Mouse (Mus musculus) embryonic facial prominence, embryonic 11.5 days (tissue): Measurements from ENCODE around the gene Prm1. TPM values are rescaled to one million over a fixed set of nuclear protein-coding genes. Genes with fewer than 3 reads are reported as not detected.

Experiments
- ATAC-seq: fragments of 200-750 bp; cut with Nextera tagmentation; replicated peaks from 2 replicates; pipeline ENCODE4 v1.8.0; 2017; ENCODE audit warnings: low read depth; ENCODE audit not compliant: insufficient number of reproducible peaks, low FRiP score, low TSS enrichment
- DNase-seq: peaks from one replicate; pipeline ENCODE4 v3.0.0-alpha.2; 2015; ENCODE audit warnings: low spot score
- H3K27ac ChIP-seq: fragments of 300-500 bp; sonication (generic); replicated peaks from 2 replicates; pipeline ENCODE4 v1.5.1; 2014; ENCODE audit warnings: mild to moderate bottlenecking, low read depth, low read length, control low read depth
- H3K27me3 ChIP-seq: fragments of 300-500 bp; sonication (generic); 2 replicates; pipeline ENCODE4 v1.6.1; 2014; ENCODE audit warnings: mild to moderate bottlenecking, low read length, moderate library complexity, mixed read lengths; ENCODE audit not compliant: control insufficient read depth, insufficient read depth
- H3K36me3 ChIP-seq: fragments of 300-500 bp; sonication (generic); replicated peaks from 2 replicates; pipeline ENCODE4 v1.6.1; 2014; ENCODE audit warnings: low read depth, mild to moderate bottlenecking, low read length, moderate library complexity, mixed read lengths; ENCODE audit not compliant: control insufficient read depth, insufficient read depth
- H3K4me1 ChIP-seq: fragments of 300-500 bp; sonication (generic); 2 replicates; pipeline ENCODE4 v1.6.1; 2014; ENCODE audit warnings: low read length, mixed read lengths; ENCODE audit not compliant: control insufficient read depth, insufficient read depth
- H3K4me2 ChIP-seq: fragments of 300-500 bp; sonication (generic); 2 replicates; pipeline ENCODE4 v1.6.1; 2014; ENCODE audit warnings: low read depth, mild to moderate bottlenecking, control low read depth, low read length, moderate library complexity
- H3K4me3 ChIP-seq: fragments of 300-500 bp; sonication (generic); 2 replicates; pipeline ENCODE4 v1.5.1; 2014; ENCODE audit warnings: low read depth, low read length, control low read depth
- H3K9ac ChIP-seq: fragments of 300-500 bp; sonication (generic); replicated peaks from 2 replicates; pipeline ENCODE4 v1.6.1; 2014; ENCODE audit warnings: mild to moderate bottlenecking, control low read depth, low read length
- H3K9me3 ChIP-seq: fragments of 300-500 bp; sonication (generic); replicated peaks from 2 replicates; pipeline ENCODE4 v1.6.1; 2016; ENCODE audit warnings: mild to moderate bottlenecking, low read length, inconsistent platforms, mixed read lengths; ENCODE audit not compliant: control insufficient read depth
- WGBS: fragments of 180-500 bp; shearing (Covaris S2); extraction: QIAGEN DNeasy Blood & Tissue Kit; methylation state at CpG from one replicate; pipeline ENCODE4 v1.1.7; 2014; 5-methylcytosine and 5-hydroxymethylcytosine counted together
- polyA plus RNA-seq: library from polyadenylated mRNA; unstranded; fragments of >200 nt; fragmentation: Nextera tagmentation; extraction: Ambion mirVana; gene quantifications from 2 replicates; pipeline ENCODE4 v1.2.1, GENCODE M21; 2014

Prm1 gene
- polyA plus RNA-seq, 1 experiment from 2014 or later: not detected

- peak overlapping the region; percentile 66 for H3K4me3 ChIP-seq
- WGBS: 0% methylated on average over 33 of the region's 55 CpGs
- no peaks in the 10 kb centered on the region; the same call in 1 of the 2 replicates for H3K27me3 ChIP-seq
- ATAC-seq: peak; percentile 81
- H3K27ac ChIP-seq: peak overlapping the region; percentile 94
- peaks cover 4% of the 10 kb centered on the region; the same call in 1 of the 2 replicates for H3K4me1 ChIP-seq
- no peaks in the 10 kb centered on the region for H3K36me3 ChIP-seq
- peak overlapping the region; percentile 67 for H3K9ac ChIP-seq
- DNase-seq: peak; percentile 95
- H3K4me2 ChIP-seq: peak overlapping the region; percentile 98
- no peaks in the 10 kb centered on the region for H3K9me3 ChIP-seq
Measured at GRCm38 (mm10) chr16:10784793-10785370, 20.8 kb downstream of the Prm1 start.

- Histone ChIP-seq H3K9ac (peak overlapping the region; percentile 67), H3K4me3 (peak overlapping the region; percentile 66), H3K36me3 (no peaks in the 10 kb centered on the region), H3K4me2 (peak overlapping the region; percentile 98), H3K9me3 (no peaks in the 10 kb centered on the region), H3K27ac (peak overlapping the region; percentile 94; the same call in 1 of the 2 replicates), H3K4me1 (peaks cover 4% of the 10 kb centered on the region; the same call in 1 of the 2 replicates), H3K27me3 (no peaks in the 10 kb centered on the region; the same call in 1 of the 2 replicates)
- 2% methylated on average over 81 of the region's 81 CpGs for WGBS
- DNase-seq (peak; percentile 62), ATAC-seq (no peak)
Measured at GRCm38 (mm10) chr16:10783883-10784792, 21.5 kb downstream of the Prm1 start.

GRCm38 (mm10) chr16:10783451-10783850 is 22.2 kb downstream of the Prm1 start:
- Histone ChIP-seq H3K9me3 (no peaks in the 10 kb centered on the region), H3K4me3 (peak overlapping the region; percentile 66; the same call in 1 of the 2 replicates), H3K4me1 (peaks cover 4% of the 10 kb centered on the region; the same call in 1 of the 2 replicates), H3K36me3 (no peaks in the 10 kb centered on the region), H3K9ac (no peak overlapping the region), H3K27me3 (no peaks in the 10 kb centered on the region; the same call in 1 of the 2 replicates), H3K4me2 (peak overlapping the region; percentile 1; the same call in 1 of the 2 replicates), H3K27ac (no peak overlapping the region)
- no peak for ATAC-seq
- DNase-seq: no peak
- WGBS: 62% methylated on average over 8 of the region's 8 CpGs

DNA sequence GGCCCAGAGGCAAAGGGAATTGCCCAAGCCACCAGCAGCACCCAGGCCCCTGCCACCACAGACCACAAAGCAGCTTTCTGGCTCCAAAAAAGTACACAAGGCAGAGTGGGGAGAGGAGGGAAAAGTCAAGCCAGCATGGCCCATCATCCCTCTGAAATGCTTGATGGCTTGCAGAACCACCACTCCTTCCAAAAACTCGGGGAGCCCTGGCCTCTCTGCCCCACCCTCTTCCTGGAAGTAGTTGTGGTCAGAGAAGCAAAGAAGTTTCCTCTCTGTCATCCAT is 22.5 kb downstream of the Prm1 start:
- WGBS: 45% methylated on average over 1 of the region's 1 CpGs

GRCm38 (mm10) chr16:10782377-10783151 is 23.1 kb downstream of the Prm1 start:
- no peak overlapping the region for H3K9ac ChIP-seq
- DNase-seq: no peak
- no peak overlapping the region for H3K4me3 ChIP-seq
- no peaks in the 10 kb centered on the region for H3K36me3 ChIP-seq
- no peaks in the 10 kb centered on the region; the same call in 1 of the 2 replicates for H3K27me3 ChIP-seq
- H3K9me3 ChIP-seq: no peaks in the 10 kb centered on the region
- 42% methylated on average over 6 of the region's 6 CpGs for WGBS
- no peak overlapping the region for H3K4me2 ChIP-seq
- no peak overlapping the region for H3K27ac ChIP-seq
- no peak for ATAC-seq
- H3K4me1 ChIP-seq: peaks cover 4% of the 10 kb centered on the region; the same call in 1 of the 2 replicates

More for the DNA sequence above, 22.5 kb downstream of the Prm1 start:
- peaks cover 4% of the 10 kb centered on the region; the same call in 1 of the 2 replicates for H3K4me1 ChIP-seq
- H3K27me3 ChIP-seq: no peaks in the 10 kb centered on the region; the same call in 1 of the 2 replicates
- H3K9me3 ChIP-seq: no peaks in the 10 kb centered on the region
- no peak overlapping the region for H3K27ac ChIP-seq
- H3K9ac ChIP-seq: no peak overlapping the region
- no peaks in the 10 kb centered on the region for H3K36me3 ChIP-seq
- ATAC-seq (no peak), DNase-seq (no peak)
- H3K4me2 ChIP-seq: peak overlapping the region; percentile 16; the same call in 1 of the 2 replicates
- H3K4me3 ChIP-seq: no peak overlapping the region

- Histone ChIP-seq H3K4me3 (no peak overlapping the region), H3K9me3 (no peaks in the 10 kb centered on the region), H3K27me3 (no peaks in the 10 kb centered on the region; the same call in 1 of the 2 replicates), H3K4me2 (no peak overlapping the region), H3K27ac (no peak overlapping the region), H3K4me1 (peaks cover 4% of the 10 kb centered on the region; the same call in 1 of the 2 replicates), H3K36me3 (no peaks in the 10 kb centered on the region), H3K9ac (no peak overlapping the region)
- 27% methylated on average over 9 of the region's 9 CpGs for WGBS
- DNase-seq (peak; percentile 59), ATAC-seq (no peak)
Measured at GRCm38 (mm10) chr16:10781862-10782371, 23.7 kb downstream of the Prm1 start.

GRCm38 (mm10) chr16:10780631-10781120 is 25.0 kb downstream of the Prm1 start:
- no peak overlapping the region; the same call in 1 of the 2 replicates for H3K27ac ChIP-seq
- WGBS: 71% methylated on average over 5 of the region's 5 CpGs

More at GRCm38 (mm10) chr16:10780631-10781120, 25.0 kb downstream of the Prm1 start:
- H3K9ac ChIP-seq: no peak overlapping the region
- ATAC-seq (no peak), DNase-seq (no peak)
- peaks cover 4% of the 10 kb centered on the region; the same call in 1 of the 2 replicates for H3K4me1 ChIP-seq
- H3K4me2 ChIP-seq: no peak overlapping the region
- no peaks in the 10 kb centered on the region; the same call in 1 of the 2 replicates for H3K27me3 ChIP-seq
- no peaks in the 10 kb centered on the region for H3K36me3 ChIP-seq
- H3K4me3 ChIP-seq: no peak overlapping the region
- H3K9me3 ChIP-seq: no peaks in the 10 kb centered on the region
